Mouse (Mus musculus) retina, postnatal 1 day (tissue): ENCODE measurements around the gene Cphx3.
"Not testable (repeated sequence)": the region's sequence is repeated elsewhere in the genome, so short reads cannot be mapped to it uniquely, and the experiment has no call there.

Experiments
- DNase-seq: peaks from one replicate; pipeline ENCODE4 v3.0.0-alpha.2; 2012

Cphx3 gene

DNA sequence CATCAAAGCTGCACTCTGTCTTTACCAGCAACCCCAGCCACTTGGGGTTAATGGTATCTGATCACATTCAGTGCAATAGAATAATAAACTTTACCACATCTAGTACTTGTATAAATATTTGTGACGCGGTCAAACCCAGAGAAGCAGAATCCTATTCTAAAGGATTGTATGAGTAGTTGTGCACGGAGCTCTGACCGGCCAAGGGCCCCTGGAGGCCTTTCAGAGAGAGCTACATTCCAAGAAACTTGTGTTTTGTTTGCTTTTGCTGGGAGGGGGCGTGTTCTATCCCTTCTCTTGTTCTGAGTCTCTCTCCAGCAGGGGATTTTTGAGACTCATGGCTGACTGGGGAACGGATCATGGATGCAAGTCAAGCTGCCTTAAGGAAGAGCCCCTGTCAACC lies 92.9 kb downstream of the Cphx3 start:
- DNase-seq = not testable (repeated sequence)

- not testable (repeated sequence) for DNase-seq
These were observed 99.6 kb downstream of the Cphx3 start for GRCm38 (mm10) chr14:26181660-26182059.

DNA sequence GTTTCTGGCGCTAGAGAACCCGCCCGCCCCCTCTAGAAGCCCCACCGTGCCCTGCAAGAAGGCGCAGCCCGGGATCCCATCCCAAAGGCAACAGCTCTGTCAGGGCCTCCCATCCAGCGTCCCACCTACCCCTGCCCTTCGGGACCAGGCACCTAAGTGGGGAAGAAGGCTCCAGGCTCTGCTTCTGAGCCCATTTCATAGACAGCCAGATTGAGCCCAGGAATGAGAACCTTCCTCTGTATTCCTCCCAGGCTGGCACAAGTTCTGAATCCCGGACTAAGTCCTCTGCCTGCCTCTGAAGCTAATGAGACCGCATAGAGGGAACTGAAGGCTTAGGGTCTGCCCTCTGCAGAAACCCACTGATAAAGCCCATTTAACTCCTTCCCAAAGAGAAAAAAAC lies 100.3 kb downstream of the Cphx3 start, which contains the start of gene Plac9b:
Plac9b (minus strand) TSS at position 101 of the 400 bp plus-strand sequence.
- not testable (repeated sequence) for DNase-seq

DNA sequence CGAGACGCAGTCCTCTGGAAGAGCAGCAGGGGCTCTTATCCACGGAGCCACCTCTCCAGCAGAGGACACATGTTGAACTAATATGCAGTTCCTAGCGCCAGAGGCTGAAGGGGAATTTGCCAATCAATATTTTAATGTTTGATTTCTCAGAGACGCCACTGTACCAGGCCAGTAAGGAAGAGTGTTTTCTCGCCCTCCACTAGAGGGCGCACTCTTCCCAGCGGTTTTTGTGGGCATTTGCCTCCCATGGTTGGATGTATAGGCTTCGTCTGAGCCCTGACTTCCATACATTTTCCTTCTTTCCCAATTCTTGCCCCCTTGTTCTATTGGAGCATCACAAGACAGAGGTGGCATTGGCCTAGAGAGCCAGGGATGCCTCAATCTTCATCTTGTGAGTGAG lies 104.5 kb downstream of the Cphx3 start:
- not testable (repeated sequence) for DNase-seq

- not testable (repeated sequence) for DNase-seq
These were observed 106.3 kb downstream of the Cphx3 start for GRCm38 (mm10) chr14:26188361-26188760.

GRCm38 (mm10) chr14:26197851-26198250 lies 115.8 kb downstream of the Cphx3 start:
- not testable (repeated sequence) for DNase-seq

GRCm38 (mm10) chr14:26206197-26206925 lies 124.3 kb downstream of the Cphx3 start:
- DNase-seq = not testable (repeated sequence)

- not testable (repeated sequence) for DNase-seq
These were observed 124.8 kb downstream of the Cphx3 start, which contains the start of gene Tmem254b for GRCm38 (mm10) chr14:26206926-26207247. Tmem254b (minus strand) TSS chr14:26207041.

- DNase-seq = not testable (repeated sequence)
These were observed 134.3 kb downstream of the Cphx3 start for GRCm38 (mm10) chr14:26216233-26217000.

DNA sequence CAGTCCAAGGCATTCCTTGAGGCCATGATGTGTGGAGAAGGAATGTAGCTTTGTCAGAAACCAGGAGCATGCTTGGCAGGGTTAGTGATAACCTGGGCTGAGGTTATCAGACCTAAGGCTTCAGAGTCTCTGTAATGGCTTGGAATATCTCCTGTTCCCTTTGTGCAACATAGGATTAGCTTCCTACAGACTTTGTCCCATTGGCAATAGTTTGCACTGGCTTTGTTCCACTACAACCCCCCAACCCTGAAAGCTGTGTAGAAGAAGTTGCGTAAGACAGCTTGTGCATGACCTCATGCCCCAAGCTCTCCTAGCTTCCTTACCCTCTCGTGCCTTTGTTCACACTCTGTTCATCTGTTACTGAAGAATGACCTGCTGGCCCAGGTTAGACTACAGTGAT lies 155.1 kb downstream of the Cphx3 start:
- not testable (repeated sequence) for DNase-seq

DNA sequence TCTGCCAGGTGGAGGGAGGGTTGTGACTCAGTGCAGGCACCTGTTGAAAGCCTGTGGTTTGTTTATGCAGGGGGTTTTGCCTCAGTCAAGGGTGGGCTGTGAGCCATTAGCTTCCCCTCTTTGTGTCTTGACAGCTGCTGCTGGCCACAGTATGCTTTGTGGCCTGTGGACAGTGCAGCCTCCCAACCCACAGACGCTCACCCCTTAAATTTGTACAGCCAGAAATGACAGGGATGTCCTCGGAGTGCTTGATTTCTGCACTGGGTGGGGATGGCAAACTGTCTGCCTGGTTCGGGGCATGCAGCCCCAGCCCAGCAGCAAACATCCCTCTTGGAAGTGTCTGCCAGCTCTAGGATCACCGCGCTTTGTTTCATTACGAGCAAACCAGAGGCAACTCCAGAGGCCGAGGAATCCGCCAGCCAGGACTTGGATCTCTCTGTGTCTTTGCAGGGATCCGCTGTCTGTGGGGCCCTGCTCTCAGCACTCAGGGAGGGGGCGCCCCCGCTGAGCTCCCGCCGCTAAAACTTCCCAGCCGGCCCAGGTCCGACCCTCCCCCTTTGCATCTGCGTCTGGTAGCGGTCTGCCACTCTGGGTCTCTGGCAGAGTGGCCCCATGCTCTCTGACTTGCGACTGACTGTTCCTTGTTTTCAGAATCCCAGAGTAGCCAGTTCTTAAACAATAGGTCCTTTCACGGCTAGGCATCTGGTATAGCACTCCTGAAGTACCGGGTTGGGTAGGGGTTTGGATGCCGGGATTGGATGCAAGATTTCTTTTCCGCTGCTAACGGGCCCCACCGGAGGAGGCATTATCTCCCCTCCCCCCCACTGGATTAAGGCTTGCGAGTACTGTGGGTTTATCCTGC lies 175.9 kb downstream of the Cphx3 start, which contains the start of gene Duxbl3:
Duxbl3 (plus strand) TSS at position 207 of the 862 bp plus-strand sequence.
- DNase-seq = not testable (repeated sequence)

DNA sequence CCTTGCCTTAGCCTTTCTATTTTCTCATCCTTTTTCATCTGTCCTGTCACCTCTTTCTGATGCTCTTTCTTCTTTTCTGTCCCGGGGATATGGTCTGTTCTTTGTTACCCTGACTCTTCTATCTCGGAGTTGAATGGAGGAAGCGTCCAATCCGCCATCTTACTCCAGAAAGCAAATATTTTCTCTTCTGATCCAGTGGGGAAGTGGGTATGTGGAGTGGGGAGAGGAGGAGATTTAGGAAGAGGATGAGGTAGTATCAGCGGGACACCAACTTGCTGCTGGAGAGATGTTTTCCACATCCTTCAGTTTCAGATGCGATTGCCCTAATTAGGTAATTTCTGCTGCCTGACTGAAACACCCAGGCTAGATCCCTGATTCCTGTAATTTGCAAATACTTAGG lies 176.6 kb downstream of the Cphx3 start:
- DNase-seq = not testable (repeated sequence)
